ENCODE assay signal across 11 mouse cellular contexts in the genomic region with DNA sequence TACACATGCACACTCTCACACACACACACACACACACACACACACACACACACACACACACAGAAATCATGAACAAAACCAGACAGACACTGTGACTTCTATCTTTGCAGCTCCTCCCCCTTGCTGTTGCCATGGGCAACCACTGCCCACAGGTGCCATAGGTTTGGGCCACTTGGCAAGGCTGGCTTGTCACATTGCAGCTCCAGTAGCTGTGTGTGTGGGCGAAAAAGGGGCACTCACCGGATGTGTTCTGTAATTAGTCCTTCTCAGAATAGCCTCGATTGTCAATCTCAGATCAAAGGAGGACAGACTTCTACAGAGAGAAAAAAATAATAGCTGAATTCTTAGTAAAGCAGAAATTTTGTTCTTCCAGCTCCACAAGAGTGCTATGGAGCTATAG.
A peak's percentile ranks its signal among the peaks of the same experiment; 100 is the strongest.
DNase-seq lines count a peak whose midpoint lies in the region; ATAC-seq and TF ChIP-seq lines count a peak whose summit lies in the region.
"Had no signal": no experiment of that assay in that cellular context is flagged by ENCODE, and none has a peak within 500 bp of the region (broad histone marks: within the 10 kb centered on the region; RNA-seq: fewer than 3 reads in every experiment).

No protein-coding gene starts in this region.

- ATAC-seq in hindbrain, embryonic 15.5 days (ENCODE audit: low FRiP score, low read depth), result peak; percentile 79
- ATAC-seq in stomach, postnatal 0 days (ENCODE audit: low FRiP score, low TSS enrichment), result no peak

- H3K36me3 ChIP-seq in hindbrain, embryonic 15.5 days, result no peaks in the 10 kb centered on the region
- H3K36me3 ChIP-seq in hindbrain, embryonic 10.5 days, result no peaks in the 10 kb centered on the region
- H3K36me3 ChIP-seq in stomach, postnatal 0 days (ENCODE audit: control insufficient read depth, insufficient read depth, low read length), result no peaks in the 10 kb centered on the region
- H3K36me3 ChIP-seq: G1E; heart, embryonic 15.5 days; limb, embryonic 15.5 days had no signal

- no peak for DNase-seq in hindbrain, embryonic 10.5 days (ENCODE audit: low spot score)
- peak; percentile 28 for DNase-seq in MN1 (ENCODE audit: low spot score)
- peak; percentile 83 for DNase-seq in induced T-regulatory cell, adult 2 months (ENCODE audit: low read depth)
- peak; percentile 83 to 89 for DNase-seq in natural killer cell, adult 2 months (ENCODE audit: low spot score in 2 of 2)
- no peak for DNase-seq in stomach, postnatal 0 days (ENCODE audit: low spot score)
- no peak for DNase-seq in cerebellum, adult 18-20 months
- DNase-seq in urinary bladder, postnatal 4 days (ENCODE audit: low spot score in 2 of 2), result no peak

- no peak overlapping the region for H3K27ac ChIP-seq in hindbrain, embryonic 15.5 days (replicated peaks)
- no peak overlapping the region for H3K27ac ChIP-seq in hindbrain, embryonic 10.5 days
- no peak overlapping the region for H3K27ac ChIP-seq in stomach, postnatal 0 days (replicated peaks)
- H3K27ac ChIP-seq: heart, embryonic 15.5 days; limb, embryonic 15.5 days had no signal

- H3K27me3 ChIP-seq in hindbrain, embryonic 15.5 days, result no peaks in the 10 kb centered on the region
- H3K27me3 ChIP-seq in hindbrain, embryonic 10.5 days (ENCODE audit: insufficient read depth, poor library complexity, severe bottlenecking), result no peaks in the 10 kb centered on the region
- no peaks in the 10 kb centered on the region for H3K27me3 ChIP-seq in stomach, postnatal 0 days (ENCODE audit: control insufficient read depth, insufficient read depth, low read length)
- H3K27me3 ChIP-seq: heart, embryonic 15.5 days; limb, embryonic 15.5 days had no signal

- no peak overlapping the region for H3K4me2 ChIP-seq in hindbrain, embryonic 15.5 days
- no peak overlapping the region for H3K4me2 ChIP-seq in stomach, postnatal 0 days (replicated peaks; ENCODE audit: low read depth)
- H3K4me2 ChIP-seq: heart, embryonic 15.5 days; limb, embryonic 15.5 days had no signal

- TF ChIP-seq CTCF in stomach, postnatal 0 days (IDR thresholded peaks at IDR 0.05; ENCODE audit: low read depth), result no peak

- no peaks in the 10 kb centered on the region for H3K4me1 ChIP-seq in hindbrain, embryonic 15.5 days (replicated peaks)
- no peaks in the 10 kb centered on the region for H3K4me1 ChIP-seq in hindbrain, embryonic 10.5 days (replicated peaks)
- no peaks in the 10 kb centered on the region for H3K4me1 ChIP-seq in stomach, postnatal 0 days (replicated peaks; ENCODE audit: control insufficient read depth, insufficient read depth)
- H3K4me1 ChIP-seq: limb, embryonic 15.5 days had no signal

- no peak overlapping the region for H3K4me3 ChIP-seq in hindbrain, embryonic 15.5 days
- H3K4me3 ChIP-seq in hindbrain, embryonic 10.5 days, result no peak overlapping the region
- no peak overlapping the region for H3K4me3 ChIP-seq in stomach, postnatal 0 days (ENCODE audit: low read depth, low read length)
- H3K4me3 ChIP-seq: heart, embryonic 15.5 days; limb, embryonic 15.5 days had no signal

- 51% methylated on average over 3 of the region's 3 CpGs for WGBS in hindbrain, embryonic 15.5 days
- 78% methylated on average over 3 of the region's 3 CpGs for WGBS in hindbrain, embryonic 10.5 days
- 78% methylated on average over 3 of the region's 3 CpGs for WGBS in stomach, postnatal 0 days

- no peaks in the 10 kb centered on the region for H3K9me3 ChIP-seq in hindbrain, embryonic 15.5 days
- H3K9me3 ChIP-seq in hindbrain, embryonic 10.5 days, result no peaks in the 10 kb centered on the region
- H3K9me3 ChIP-seq in stomach, postnatal 0 days (ENCODE audit: control insufficient read depth, low read length), result no peaks in the 10 kb centered on the region
- H3K9me3 ChIP-seq: G1E; heart, embryonic 15.5 days; limb, embryonic 15.5 days had no signal

- TF ChIP-seq EP300 in stomach, postnatal 0 days (optimal IDR thresholded peaks at IDR 0.05), result no peak

- no peak overlapping the region for H3K9ac ChIP-seq in hindbrain, embryonic 15.5 days
- no peak overlapping the region for H3K9ac ChIP-seq in stomach, postnatal 0 days (ENCODE audit: low read length)
- H3K9ac ChIP-seq: heart, embryonic 15.5 days; limb, embryonic 15.5 days had no signal

Comparison
In these comparisons a context has a peak if more than half of its experiments do, and no peak if none do; other contexts are left out.
1. DNase-seq: peak in MN1 (single experiment), induced T-regulatory cell, adult 2 months (single experiment) and natural killer cell, adult 2 months (2 of 2); none in hindbrain, embryonic 10.5 days (single experiment), stomach, postnatal 0 days (single experiment), cerebellum, adult 18-20 months (0 of 2) and urinary bladder, postnatal 4 days (0 of 2).